Mouse (Mus musculus): ENCODE data around the gene Mlh1.

Mlh1 gene

GRCm38 (mm10) chr9:111271434-111272160 lies at the start of gene Mlh1, which contains the start of gene Epm2aip1:
Gene Mlh1 (minus strand): TSS chr9:111271791.
Gene Epm2aip1 (plus strand): TSS chr9:111271929.
- peak; percentile 98 for DNase-seq (ENCODE audit: low spot score)

- DNase-seq (ENCODE audit: low spot score), result no peak
These were observed 49.3 kb upstream of the Mlh1 start for GRCm38 (mm10) chr9:111320912-111321311.

- DNase-seq (ENCODE audit: low spot score), result peak; percentile 12
These were observed 42.6 kb upstream of the Mlh1 start for GRCm38 (mm10) chr9:111314219-111314618.

- DNase-seq (ENCODE audit: low spot score), result no peak
These were observed 42.2 kb upstream of the Mlh1 start for GRCm38 (mm10) chr9:111313793-111314192.

GRCm38 (mm10) chr9:111313299-111313698 lies 41.7 kb upstream of the Mlh1 start:
- no peak for DNase-seq (ENCODE audit: low spot score)

GRCm38 (mm10) chr9:111312442-111313141 lies 41.0 kb upstream of the Mlh1 start:
- no peak for DNase-seq (ENCODE audit: low spot score)

DNA sequence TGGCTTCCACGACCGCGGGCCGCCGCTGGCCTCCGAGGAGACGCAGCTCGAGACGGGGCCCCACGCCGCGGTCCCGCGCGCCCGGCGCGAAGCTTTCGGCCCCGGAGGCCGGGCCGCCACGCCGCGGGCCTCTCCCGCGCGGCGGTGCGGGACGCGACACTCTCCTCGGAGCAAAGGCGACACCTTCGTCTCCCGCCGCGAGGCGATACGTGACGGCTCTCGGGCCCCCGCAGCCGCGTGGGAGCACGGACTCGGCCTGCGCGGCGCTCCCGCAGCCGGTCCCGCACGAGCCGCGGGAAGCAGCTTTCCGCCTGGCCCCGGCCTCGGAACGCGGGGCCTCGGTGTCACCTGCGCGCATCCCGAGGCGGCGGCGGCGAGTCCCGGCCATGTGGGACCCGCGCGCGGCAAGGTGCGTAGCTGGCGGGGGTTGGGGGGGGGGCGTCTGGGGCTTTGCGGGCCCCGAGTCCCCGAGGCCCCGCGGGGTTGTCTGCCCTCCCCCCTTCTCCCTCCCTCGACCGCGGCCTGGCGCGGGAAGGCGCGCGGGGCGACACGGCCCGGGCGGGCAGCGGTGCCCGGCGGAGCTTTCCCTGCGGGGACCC lies 40.4 kb upstream of the Mlh1 start:
- DNase-seq (ENCODE audit: low spot score), result no peak

DNA sequence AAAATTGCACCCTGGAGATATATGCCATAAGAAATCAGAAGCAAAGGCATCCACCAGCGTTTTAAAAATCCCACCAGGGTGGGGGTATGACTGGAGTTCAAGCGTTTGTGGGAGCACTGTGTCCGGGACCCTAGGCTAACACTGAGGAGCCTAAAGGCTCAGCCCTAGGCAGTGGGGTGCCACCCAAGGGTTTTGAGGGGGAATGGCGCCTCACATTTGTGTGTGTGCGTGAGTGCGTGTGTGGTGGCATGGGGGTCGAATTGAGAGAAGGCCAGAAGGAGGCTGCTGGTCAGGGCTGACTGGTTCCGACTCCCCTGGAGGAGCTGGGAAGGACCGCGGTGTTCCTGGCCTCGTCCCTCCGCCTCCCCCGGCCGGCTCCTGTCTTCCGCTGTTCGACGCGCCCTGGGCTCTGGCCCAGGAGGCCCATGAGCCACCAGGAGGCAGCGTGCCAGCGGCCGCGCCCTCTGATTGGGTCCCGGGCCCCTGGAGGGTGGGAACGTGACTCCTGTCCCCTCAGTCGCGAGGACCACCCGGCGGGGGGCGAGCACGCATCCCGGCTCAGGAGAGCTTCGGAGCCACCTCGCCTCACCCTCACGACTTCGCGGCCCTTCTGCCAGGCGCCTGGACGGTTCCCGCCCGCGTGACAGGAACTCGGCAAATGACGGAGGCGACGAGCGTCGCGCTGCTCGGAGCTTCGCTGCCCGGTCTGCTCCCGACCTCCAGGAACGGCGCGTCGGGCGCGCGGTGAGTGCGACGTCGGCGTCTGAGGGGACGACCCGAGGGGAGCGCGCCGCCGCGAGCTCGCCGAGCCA lies 39.6 kb upstream of the Mlh1 start, which contains the start of gene Trank1:
Trank1 (plus strand) TSS at position 709 of the 812 bp plus-strand sequence.
- no peak for DNase-seq (ENCODE audit: low spot score)

DNA sequence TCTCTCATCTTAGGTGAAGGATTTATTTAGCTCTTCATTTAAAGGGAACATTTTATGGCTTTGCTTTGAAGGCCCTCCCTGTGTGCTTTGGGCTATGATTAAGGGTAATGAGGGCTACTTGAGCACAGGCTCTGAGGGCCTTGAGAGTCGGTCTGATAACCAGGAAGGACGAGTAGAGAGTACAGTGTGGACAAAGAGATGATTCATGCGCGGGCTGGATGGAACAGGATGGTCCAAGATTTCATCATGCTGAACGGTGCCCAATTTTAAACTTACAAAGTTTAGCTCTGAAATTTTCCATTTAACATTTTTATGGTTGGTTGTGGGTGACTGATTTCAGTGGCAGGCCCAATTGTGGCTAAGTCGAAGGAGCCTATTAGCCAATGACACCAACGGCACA lies 34.6 kb upstream of the Mlh1 start:
- no peak for DNase-seq (ENCODE audit: low spot score)

DNA sequence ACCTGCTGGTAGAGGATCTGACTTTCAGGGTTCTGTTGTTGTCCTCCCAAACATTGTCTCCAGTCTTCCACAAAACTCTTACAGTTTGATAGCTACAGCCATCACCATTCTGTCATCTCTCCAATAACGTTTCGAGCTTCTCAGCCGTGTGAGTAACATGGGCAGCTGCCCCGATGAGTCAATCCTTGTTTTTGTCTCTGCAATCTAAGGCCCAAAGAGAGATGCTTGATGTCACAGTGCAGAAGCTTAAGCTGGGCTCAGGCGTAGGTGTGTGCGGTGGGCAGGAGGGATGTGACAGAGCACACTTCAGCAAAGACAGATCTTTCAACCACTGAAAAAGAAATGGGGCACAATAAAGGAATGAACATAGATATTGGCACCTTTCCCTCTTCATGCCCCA lies 32.4 kb upstream of the Mlh1 start:
- no peak for DNase-seq (ENCODE audit: low spot score)

DNA sequence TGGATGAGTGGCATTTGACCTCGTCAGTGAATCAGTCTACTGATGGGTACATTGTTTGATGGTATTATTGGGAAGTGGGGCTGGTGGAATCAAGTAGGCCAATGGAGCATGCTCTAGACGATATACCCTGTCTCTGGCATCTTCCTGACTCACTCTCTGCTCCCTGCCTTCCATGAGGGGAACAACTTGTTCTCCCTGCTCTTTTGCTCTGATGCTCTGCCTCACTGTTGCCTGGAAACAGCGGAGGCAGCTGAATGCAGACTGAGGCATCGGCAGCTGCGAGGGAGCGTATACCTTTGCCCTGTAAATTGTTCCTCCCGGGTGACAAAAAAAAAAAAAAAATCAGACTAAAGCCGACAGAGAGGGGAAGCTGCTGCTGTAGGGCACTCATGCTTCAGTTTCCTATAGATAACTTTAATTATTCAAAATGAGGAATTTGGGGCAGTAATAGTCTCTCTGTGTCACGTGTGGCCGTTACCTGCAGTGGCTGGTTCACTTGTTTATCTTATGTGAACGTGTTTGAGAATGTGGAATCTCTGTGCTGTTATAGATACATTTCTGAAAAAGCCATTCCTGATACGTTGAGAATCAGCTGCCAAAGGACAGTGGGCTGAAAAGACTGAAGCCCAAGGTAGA lies 30.7 kb upstream of the Mlh1 start:
- no peak for DNase-seq (ENCODE audit: low spot score)

- no peak for DNase-seq (ENCODE audit: low spot score)
These were observed 27.0 kb upstream of the Mlh1 start for GRCm38 (mm10) chr9:111298606-111299005.

GRCm38 (mm10) chr9:111296433-111296832 lies 24.8 kb upstream of the Mlh1 start:
- no peak for DNase-seq (ENCODE audit: low spot score)

DNA sequence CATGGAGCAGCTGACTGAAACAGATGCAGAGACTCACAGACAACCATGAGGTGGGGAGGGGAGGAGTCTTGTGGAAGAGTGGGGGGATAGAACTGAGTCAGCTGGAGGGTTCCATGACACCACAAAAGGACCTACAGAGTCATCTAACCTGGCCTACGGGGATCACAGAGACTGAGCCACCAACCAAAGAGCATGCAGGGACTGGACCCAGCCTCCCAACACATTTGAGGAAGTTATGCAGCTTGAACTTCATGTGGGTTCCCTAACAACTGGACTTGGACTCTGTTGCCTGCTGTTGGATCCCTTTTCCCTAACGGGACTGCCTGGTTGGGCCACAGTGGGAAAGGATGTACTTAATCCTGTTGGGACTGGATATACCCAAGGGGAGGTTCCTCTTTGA lies 23.7 kb upstream of the Mlh1 start:
- no peak for DNase-seq (ENCODE audit: low spot score)

DNA sequence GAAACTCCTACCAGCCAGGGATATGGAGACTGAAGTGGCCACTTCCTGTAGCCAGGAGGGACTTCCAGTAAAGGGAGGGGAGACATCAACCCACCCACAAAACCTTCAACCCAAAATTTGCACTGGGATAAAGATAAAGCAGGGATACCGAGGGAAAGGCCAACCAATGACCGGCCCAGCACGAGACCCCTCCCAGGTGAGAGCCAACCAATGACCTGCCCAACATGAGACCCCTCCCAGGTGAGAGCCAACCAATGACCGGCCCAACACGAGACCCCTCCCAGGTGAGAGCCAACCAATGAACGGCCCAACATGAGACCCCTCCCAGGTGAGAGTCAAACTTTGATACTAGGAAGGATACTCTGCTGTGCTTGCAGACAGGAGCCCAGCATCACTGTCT lies 23.3 kb upstream of the Mlh1 start:
- no peak for DNase-seq (ENCODE audit: low spot score)

DNA sequence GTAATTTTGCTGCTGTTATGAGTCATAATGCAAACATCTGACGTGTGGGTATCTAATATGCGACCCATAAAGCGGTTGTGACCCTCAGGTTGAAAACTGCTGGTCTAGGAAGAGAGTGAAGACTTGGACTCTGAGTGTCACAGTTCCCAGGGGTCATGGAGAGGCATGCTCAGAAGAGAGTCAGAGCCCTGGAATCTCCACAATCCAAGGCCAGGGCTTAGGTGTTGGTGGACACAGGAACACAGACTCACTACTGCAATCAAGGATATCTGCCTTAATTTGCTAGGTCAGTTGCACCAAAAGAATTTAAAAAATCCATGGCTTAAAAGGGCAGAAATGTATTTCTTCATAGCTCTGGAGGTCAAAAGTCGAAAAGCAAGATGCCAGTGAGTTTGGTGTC lies 21.6 kb upstream of the Mlh1 start:
- no peak for DNase-seq (ENCODE audit: low spot score)

DNA sequence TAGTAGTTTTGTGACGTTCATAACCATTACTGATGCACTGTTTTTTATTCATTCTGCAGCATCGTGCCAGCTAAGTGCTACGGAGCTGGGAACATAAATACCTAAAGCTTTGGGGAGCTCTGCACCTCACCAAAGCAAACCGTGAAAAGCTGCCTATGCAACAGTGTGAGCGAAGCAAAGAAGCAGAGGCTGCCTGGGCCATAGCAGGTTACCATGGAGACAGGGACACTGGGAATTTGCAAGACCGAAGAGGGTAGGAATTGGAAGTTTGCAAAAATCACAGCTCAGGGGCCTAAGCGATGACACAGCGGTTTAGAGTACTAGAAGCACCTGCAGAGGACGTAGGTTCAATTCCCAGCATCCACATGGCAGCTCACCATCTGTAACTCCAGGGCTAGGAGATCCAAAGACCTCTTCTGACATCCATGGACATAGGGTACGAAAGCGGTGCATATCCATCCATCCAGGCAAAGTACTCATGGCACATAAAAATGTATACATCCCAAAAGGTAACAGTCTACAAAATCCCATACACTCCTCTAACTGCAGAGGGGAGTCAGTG lies 19.0 kb upstream of the Mlh1 start:
- DNase-seq (ENCODE audit: low spot score), result no peak

DNA sequence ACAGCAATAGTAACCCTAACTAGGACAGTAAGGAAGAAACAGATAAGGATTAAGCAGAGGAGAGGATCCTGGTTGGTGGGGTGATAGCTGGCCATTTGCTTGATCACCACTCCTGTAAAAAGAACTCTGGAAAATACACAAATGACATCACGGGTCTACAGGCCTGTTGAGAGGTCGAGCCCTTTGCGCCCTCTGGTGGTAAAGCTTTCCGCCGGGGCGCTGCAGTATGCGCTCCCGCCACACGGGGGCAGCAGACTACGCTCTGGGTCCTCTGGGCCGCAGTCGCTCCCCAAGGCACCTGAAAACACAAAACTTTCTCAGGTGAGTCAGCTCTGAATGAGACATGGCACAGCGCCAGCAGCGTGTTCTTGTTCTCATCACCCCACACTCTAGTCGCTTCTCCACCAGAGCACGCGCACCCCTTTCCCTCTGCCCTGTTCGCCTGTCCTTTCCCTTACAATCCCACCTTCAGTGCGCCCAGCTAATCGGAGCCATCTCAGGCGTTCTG lies 18.3 kb upstream of the Mlh1 start:
- DNase-seq (ENCODE audit: low spot score), result peak; percentile 87

GRCm38 (mm10) chr9:111289294-111289831 lies 17.8 kb upstream of the Mlh1 start:
- DNase-seq (ENCODE audit: low spot score), result no peak

DNA sequence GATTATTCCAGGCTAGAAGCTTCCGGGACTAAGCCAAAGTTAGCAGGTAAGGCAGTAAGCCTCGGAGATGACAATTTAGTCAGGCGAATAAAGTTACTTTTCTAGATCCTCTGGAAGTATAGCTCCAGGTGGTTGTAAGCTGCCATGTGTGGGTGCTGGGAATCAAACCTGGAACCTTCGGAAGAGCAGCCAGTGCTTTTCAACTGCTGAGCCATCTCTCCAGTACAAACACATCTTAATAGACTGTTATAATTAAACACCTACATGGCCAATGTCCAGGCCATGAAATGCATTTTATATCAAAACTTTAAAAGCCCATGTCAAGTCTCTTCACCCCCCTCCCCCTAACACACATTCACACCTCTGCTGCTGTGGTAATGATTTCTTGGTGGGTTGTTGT lies 16.4 kb upstream of the Mlh1 start:
- no peak for DNase-seq (ENCODE audit: low spot score)

DNA sequence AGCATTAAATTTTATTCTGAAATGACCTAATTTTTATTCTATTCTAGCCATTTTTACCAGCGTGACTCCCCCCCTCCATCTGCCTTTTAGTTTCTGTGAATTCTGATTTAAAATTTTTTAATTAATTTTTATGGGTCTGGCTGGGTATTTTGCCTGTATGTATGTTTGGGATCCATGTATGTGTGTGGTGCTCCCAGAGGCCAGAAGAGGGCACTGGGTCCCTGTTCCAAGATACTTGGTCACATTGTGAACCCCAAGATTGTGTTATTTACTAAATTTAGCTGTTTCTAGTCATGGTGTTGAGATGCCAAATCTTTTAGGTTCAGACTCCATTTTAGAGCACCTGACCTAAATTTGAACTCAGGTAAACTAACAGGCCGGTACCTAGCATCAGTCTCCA lies 14.9 kb upstream of the Mlh1 start:
- DNase-seq (ENCODE audit: low spot score), result no peak

All from T-cell, adult 2 months (primary cell).